Mouse (Mus musculus): ENCODE data around the gene Sh3rf3. TPM values are rescaled to one million over a fixed set of nuclear protein-coding genes. Genes with fewer than 3 reads are reported as not detected.
"Not testable (repeated sequence)": the region's sequence is repeated elsewhere in the genome, so short reads cannot be mapped to it uniquely, and the experiment has no call there.

Sh3rf3 gene
- total RNA-seq, 2 experiments from 2014 or later, result 0.43 to 0.79 TPM

- DNase-seq, result no peak
These were observed 169.5 kb downstream of the Sh3rf3 start for GRCm38 (mm10) chr10:58982546-58983154.

DNA sequence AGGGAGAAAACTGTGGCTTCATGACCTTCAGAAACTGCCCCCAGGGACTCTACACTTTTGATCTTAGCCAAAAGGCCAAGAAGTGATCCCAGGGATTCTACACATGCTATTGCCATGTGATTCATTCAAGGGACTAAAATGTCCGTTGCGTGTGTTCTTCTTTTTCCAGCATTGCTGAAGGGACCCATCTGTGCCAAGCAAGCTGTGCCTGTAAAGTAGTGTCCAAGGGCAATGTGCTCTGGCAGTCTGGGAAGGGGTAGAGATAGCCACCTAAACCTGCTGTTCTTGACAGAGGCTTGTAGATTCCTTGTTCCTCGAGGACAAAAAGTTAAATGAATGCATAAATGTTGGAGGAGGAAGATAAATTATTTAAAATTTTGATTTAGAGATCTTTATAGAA, 178.5 kb downstream of the Sh3rf3 start:
- DNase-seq, result no peak

- DNase-seq, result no peak
These were observed 181.6 kb downstream of the Sh3rf3 start for GRCm38 (mm10) chr10:58994726-58995125.

DNA sequence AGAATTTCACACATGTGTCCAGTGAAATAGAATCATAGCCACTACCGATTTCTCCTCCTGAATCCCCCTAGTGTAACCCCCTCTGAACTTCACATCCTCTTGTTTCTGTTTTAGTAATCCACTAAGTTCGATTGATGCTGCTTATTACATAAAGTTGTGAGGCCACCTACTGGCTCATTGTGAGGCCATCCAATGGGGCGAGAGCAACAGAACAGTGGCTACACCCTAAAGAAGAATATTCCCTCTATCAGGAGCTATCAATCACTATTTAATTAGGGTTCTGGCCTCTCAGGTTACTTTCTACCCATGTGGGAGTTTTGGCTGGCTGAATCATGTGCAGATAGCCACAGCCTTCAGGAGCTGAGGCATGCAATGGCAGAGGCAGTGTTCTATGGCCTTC, 182.0 kb downstream of the Sh3rf3 start:
- no peak for DNase-seq

DNA sequence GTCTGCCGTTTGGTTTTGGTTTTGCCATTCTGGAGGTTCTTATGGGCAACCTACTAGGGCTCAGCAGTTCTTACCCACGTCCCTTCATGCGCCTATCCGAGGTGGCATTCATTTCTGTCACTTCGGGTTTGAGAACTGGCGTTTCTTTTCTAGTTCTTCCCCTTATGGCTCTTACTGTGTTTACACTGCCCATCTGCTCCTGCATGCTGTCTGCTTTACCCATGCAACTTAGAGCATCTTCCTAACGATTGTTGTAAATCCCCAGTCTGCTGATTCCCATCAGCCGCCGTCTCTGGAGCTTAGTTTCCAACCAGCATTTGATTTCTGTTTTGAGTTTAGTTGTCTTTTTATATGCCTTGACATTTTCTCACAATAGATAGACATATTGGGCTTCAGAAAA, 189.2 kb downstream of the Sh3rf3 start:
- no peak for DNase-seq

- DNase-seq, result no peak
These were observed 198.3 kb downstream of the Sh3rf3 start for GRCm38 (mm10) chr10:59011415-59011814.

GRCm38 (mm10) chr10:59013618-59014017, 200.5 kb downstream of the Sh3rf3 start:
- DNase-seq, result no peak

GRCm38 (mm10) chr10:59019302-59019973, 206.3 kb downstream of the Sh3rf3 start:
- DNase-seq, result no peak

GRCm38 (mm10) chr10:59050434-59050833, 237.3 kb downstream of the Sh3rf3 start:
- no peak for DNase-seq

DNA sequence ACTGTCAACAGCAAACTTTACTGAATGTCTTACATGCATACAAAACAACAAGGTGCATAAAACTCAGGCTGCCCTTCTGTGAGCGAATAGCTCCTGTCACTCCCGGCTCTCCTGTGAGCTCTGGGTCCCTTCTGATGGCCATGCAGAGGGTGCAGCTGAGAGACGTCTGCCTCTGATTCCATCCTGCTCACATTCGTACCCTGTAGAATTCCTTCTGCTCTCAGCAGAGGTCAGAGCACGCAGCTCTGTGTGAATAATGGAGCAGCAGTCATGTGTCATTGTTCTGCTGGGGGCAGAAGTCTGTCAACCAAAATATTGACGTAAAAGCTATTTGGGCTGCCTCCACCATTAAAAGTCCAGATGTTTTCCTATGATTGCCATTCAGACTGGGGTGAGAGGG, 243.1 kb downstream of the Sh3rf3 start:
- DNase-seq, result no peak

DNA sequence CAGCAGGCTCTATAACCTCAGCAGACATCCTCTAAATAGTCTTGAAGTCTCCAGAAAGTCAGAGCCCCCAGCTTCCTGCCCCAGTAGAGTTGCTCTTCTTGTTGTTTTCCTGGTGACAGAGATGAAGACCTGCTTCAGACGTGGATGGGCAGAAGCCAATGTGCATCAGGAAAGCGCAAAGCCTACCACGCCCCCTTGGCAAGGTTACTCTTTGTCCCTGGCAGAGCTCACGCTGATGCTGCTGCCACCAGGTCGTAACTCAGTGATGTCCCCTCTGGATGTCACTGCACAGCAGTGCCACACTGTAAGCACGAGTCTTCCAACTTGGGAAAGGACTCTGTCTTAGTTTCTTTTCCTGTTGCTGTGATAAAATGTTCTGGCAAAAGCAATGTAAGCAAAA, 253.6 kb downstream of the Sh3rf3 start:
- DNase-seq, result no peak

DNA sequence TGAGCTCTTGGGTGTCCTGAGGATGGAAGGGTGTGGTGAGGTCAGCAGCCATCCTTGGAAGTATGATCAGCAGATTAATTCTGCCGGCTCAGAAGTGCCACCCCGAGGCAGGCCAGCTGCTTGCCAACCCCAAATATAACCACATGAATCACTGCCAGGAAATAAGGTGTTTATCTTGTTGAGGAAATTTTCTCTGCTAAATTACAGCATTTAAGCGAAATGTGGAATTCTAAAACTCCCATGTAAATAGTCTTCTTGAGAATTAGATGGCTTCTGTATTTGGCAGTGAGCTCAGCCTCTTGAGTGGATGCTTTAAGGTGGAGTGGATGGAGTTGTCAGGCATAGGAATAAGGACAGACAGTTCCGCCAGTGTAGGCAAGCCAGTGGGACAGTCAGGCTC, 259.7 kb downstream of the Sh3rf3 start:
- DNase-seq, result no peak

GRCm38 (mm10) chr10:59076681-59077080, 263.5 kb downstream of the Sh3rf3 start:
- no peak for DNase-seq

DNA sequence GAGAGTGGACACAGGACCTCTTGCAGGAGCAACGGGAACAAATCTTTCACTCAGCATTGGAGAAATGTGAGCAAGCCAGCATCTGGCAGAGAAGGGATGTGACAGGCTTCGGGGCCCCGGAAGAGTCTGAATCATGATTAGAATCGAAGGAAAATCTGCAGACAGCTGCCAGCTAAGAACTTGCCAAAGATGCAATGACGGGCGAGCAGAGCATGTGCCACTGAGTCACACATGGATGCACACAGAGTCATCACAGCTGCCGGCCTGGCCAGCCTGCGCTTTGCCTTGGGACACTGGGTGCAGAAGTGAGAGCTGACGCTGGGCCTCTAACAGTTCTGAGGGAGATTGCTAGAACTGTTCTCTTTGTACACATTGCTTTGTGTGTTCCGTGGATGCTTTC, 264.8 kb downstream of the Sh3rf3 start:
- peak; percentile 51 for DNase-seq

GRCm38 (mm10) chr10:59085604-59086003, 272.4 kb downstream of the Sh3rf3 start:
- no peak for DNase-seq

- no peak for DNase-seq
These were observed 273.4 kb downstream of the Sh3rf3 start for GRCm38 (mm10) chr10:59086578-59086977.

DNA sequence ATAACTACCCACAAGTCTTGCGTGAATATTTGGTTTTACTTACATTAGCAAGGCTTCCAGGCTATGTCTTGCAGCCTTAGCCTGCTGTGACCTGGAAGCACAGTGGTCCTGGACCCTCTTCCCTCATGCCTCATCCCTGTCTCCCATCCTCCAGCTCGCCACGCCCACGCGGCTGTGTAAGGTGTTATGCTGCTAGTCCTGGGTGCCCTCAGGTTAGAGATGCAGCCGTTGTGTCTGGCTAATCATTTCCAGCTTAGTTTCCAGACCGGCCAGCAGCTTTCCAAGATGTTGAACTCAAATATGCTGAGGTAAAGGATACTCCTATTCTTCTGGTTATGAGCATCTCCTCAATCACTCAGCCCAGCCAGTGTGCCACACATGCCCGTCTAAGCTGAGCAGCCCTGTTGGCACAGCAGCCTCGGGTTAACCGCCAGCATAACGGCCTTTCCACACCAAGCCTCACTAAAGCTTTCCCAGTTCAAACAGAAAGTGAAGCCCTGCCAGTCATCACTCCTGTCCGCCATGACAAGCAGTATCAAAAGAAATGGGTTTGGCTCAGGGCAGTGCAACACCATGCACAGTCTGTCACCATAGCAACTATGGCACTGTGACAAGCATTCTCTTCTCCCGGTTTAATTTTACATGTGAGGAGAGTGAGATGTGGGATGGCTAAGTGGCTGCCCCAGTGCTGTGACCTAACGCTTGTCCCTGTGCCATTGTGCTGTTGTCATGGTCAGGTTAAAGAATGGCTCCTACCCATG, 276.9 kb downstream of the Sh3rf3 start:
- DNase-seq, result no peak

DNA sequence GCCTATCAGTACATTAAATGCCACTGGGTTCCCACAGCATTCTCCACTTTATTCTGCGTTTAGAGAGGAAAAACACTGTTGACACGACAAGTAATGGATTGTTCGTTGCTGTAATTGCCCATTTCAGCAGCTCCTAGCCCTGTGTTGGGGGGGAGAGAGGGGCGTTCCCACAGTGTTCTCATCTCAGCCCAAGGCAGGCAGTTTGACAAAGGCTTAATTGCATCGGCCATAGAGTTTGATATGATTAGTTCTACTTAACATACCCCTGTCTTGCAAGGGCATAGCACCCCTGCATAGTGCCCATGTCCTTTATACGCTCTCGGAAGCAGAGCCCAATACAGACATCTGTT, 277.4 kb downstream of the Sh3rf3 start:
- DNase-seq, result no peak

DNA sequence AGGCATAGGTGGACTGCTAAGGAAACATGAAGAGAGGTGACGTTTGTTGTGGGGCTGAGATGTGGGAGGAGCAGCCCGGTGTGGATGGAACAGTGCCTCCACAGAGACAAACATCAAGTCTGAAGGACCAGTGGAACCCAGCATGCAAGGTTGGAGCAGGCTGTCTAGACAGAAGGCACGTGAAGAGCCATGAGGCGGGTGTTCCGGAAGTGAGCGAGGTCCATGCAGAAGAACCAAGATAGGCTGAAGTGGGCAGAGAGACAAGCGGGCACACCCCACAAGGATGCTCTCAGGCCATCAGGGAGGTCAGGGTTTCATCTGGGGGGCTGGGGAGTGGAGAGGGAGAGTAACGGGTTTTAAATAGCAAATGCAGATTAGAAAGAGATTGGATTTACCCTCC, 278.4 kb downstream of the Sh3rf3 start:
- no peak for DNase-seq

GRCm38 (mm10) chr10:59091988-59092387, 278.8 kb downstream of the Sh3rf3 start:
- no peak for DNase-seq

DNA sequence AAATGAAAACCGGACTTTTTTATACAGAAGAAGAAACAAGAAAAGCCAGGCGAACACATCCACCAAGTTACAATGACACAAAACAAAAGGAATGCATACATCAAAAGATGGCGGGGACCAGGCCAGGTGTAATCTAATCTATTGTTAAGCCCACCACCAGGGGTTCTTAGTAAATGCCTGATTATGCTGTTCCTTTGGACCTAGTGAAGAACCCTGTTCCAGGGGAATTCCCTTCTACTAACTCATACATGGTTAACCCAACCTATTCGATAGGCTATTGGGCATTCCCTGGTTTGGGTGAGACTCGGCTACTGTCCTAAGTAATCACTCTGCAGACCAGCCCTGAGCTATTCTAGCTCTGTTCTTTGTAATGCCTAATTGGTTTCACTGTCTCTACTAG, 289.9 kb downstream of the Sh3rf3 start:
- not testable (repeated sequence) for DNase-seq

GRCm38 (mm10) chr10:59104683-59105082, 291.5 kb downstream of the Sh3rf3 start:
- no peak for DNase-seq

DNA sequence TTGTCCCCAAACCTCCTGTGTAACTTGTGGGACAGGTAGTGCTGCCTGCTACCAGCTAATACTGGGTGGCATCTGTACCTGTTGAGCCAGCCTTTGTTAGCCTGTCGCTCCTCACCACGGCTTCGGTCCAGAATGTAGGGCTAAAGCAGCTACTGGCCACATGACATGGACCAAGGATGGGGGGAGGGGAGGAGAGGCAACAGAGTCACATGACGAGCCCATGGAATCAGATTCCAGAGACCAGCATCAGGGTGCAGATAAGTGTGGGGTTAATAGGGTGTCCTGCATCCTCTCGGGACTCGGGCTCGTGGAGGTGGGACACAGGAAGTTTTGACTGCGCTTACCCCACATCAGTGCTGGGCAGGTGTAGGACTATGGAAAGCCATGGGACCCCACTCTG, 292.7 kb downstream of the Sh3rf3 start:
- no peak for DNase-seq

- no peak for DNase-seq
These were observed 293.5 kb downstream of the Sh3rf3 start for GRCm38 (mm10) chr10:59106644-59107043.
